Mouse (Mus musculus): Measurements from ENCODE around the gene Hadha.

The Hadha gene

GRCm38 (mm10) chr5:30154474-30155394, at the start of gene Hadha, which contains the start of gene Hadhb:
Gene Hadha, minus strand, starts transcription at chr5:30155162.
Gene Hadhb, plus strand, starts transcription at chr5:30155248.
- DNase-seq (ENCODE audit: low spot score in 2 of 2): peak; percentile 93 to 96

- DNase-seq (ENCODE audit: low spot score in 2 of 2): no peak
Measured at GRCm38 (mm10) chr5:30204441-30204840, 49.5 kb upstream of the Hadha start.

DNA sequence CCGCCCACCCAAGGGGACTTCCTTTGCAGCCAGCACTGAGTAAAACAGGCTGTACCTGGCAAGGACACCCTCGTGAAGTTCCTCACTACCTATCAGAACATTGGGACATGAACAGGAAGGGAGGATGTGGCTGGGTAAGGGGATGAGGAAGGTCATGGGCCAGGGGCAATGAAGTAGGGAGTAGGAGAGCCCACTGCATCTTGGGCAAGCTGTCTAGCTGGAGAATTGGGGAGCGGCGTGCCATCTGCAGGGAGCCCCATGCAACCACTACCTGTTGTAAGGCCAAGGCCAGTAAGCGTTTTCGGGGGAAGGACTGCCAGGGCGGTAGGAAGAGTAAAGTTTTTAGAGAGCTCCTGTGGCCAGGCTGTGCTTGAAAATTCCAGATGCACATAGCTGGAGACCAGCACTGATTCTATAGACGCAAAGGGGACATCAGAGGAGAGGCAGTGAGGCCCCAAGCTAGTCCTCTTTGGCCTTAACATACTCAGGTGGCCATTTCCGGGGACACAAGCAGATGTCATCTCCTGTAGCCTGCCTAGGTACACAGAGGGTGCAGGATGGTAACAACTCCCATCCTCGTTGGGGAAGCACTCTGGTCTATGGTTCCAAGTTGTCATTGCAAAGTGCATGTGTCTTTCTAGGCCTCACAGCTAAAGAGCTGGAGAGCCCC, 48.4 kb upstream of the Hadha start:
- DNase-seq (ENCODE audit: low spot score in 2 of 2): no peak

DNA sequence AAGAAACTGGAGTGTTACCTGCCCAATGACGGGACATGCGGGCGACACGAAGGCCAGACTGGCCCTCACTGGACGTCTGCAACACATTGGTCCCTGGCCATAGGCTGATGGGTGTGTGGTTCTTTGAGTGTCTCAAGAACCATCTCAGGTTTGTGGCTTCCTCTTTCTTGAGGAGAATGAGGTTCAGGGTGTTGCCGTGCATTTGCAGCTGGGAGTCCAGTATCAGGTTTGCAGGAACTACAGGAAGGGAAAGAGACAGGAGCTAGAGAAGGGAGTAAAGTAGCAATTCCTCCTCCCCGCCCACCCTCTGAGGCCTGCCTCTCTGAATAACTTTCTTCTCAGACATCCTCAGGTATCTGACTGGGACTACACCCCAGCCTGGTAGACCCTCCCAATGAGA, 47.3 kb upstream of the Hadha start:
- no peak for DNase-seq (ENCODE audit: low spot score in 2 of 2)

GRCm38 (mm10) chr5:30201521-30201920, 46.6 kb upstream of the Hadha start:
- DNase-seq (ENCODE audit: low spot score in 2 of 2): peak; percentile 20 to 63

- DNase-seq (ENCODE audit: low spot score in 2 of 2): no peak
Measured at GRCm38 (mm10) chr5:30198257-30198656, 43.3 kb upstream of the Hadha start.

DNA sequence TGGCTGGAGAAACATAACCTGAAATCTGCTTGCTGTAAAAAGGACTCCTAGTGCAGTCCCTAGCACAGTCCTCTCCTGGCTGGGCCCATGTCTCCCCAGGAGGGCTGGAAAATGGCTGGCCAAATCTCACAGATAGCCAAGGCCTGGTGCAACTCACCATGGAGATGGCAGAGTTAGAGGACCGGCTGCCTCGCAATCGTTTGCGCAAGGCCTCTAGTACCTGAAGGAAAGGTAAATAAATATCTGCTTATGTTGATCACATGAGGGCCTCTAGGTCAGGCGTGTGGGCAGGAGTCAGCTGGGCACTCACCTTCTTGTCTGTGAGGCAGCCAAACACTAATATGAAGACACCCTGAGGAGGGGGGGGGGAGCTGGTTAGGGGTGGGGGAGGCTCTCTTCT, 40.4 kb upstream of the Hadha start:
- no peak for DNase-seq (ENCODE audit: low spot score in 2 of 2)

GRCm38 (mm10) chr5:30192452-30192851, 37.5 kb upstream of the Hadha start:
- no peak for DNase-seq (ENCODE audit: low spot score in 2 of 2)

GRCm38 (mm10) chr5:30187687-30188485, 32.9 kb upstream of the Hadha start:
- no peak for DNase-seq (ENCODE audit: low spot score in 2 of 2)

DNA sequence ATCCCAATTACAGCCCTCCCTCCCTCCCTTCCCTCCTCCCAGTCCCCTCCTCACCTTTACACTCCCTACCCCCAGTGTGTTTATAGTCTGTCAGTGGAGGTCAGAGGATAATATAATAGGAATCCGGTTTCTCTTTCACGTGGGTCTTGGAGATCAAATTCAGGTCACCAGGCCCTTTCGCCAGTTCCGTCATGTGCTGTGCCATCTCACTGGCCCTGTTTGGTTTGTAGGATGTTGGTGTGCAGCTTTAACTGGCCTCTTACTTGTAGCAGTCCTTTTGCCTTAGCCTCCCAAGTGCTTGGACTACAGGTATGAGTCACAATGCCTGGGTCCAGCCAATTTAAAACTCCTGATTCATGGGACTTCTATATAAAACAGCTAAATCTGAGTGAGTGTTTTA, 20.8 kb upstream of the Hadha start:
- DNase-seq (ENCODE audit: low spot score in 2 of 2): no peak

DNA sequence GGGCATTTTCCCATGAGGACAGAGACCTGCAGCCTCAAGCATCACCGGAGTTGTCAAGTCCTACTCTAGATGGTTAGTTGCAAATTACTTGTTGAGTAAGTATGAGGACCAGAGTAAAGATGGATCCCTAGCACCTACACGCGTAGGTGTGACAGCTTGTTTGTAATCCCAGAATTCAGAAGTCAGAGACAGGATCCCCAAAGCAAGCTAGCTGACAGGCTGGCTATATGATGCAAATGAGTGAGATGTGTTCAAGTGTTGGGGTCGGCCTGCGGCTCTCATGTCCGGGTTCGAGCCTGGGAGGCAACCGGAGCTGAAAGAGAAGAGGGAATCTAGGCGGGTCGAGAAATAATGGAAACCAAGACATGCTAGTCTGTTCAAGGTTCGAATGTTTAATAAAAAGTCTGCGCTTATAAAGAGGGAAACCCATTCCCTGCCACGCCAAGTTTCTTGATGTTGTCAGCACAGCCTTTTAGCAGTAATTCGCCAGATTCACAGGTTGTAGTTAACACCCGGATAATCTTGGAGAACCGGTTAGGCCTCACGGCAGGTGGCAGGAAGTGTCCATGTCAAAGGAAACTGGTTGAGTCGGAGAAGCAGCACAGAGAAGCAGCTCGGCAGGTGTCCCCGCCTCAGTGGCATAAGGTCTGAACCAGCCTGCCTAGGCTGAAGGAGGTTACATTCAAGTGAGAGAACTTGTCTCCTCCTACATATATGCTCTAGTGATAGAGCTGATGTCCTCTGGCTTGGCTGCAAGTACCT, 18.1 kb upstream of the Hadha start:
- no peak for DNase-seq (ENCODE audit: low spot score in 2 of 2)

DNA sequence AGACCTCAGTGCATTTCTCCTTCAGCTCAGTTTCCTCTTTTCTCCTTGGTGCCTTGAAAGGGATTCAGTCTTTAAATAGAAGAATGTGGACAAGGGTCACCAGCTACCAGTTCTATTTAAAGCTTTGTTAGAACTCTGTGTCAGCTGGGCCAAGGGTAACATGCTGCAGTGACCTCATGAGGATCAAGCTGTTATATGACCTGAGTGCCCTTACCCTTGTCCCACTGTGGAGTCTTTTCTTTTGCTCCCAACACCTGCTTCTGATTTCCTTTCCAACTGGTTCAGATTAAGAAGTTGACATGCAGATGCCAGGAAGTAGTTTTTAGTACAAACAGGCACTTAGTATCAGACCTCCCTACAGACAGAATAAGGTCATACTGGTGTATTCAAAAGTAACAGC, 17.2 kb upstream of the Hadha start:
- DNase-seq (ENCODE audit: low spot score in 2 of 2): no peak

GRCm38 (mm10) chr5:30170303-30170940, 15.5 kb upstream of the Hadha start:
- DNase-seq (ENCODE audit: low spot score in 2 of 2): no peak

DNA sequence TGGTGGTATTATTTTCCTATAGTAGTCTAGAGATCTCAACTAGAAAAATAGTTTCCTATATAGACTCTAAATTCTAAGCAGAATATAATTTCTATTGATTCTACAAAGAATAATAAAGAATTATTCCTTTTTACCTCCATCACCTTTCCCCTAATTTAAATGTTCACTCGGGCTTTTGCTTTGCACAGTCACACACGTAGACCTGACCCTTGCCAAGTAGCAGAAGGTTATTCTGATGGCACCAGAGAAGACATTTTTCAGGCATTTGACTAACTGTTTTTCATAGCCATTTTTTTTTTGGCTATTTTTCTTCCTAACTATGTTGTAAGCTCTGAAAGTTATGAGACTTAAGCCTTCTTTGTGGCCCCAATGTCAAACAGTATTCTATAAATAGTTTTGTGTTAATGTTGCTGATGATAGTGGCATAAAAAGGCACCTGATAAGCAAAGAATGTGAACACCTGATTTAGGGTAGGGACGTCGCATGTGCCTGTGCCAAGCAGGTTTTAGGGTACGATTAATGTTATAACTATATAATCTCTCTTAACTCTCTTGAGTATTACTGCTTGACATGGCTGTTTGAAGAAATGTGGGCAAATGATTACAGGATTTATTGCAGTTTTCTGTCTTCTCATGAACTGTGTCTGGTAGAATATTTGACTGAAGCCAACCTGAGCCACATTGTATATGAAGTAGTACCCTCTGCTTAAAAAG, 10.4 kb upstream of the Hadha start:
- no peak for DNase-seq (ENCODE audit: low spot score in 2 of 2)

DNA sequence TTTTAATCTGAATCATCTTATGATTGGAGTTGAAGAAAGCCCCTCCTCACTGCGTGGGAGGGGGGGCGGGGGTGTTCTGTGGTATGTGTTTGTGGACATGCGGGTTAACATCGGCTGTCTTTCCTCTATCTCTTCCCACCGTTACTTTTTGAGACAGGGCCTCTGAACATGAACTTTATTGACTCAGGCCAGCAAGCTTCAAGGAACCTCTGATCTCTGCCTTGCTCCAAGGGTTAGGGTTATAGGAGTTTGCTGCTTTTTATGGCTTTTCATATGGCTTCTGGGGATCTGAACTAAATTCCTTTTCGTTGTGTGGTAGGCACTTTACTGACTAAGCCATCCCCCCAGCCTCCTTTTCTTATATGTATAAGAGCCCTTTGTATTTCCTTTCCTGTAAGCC, 7.4 kb upstream of the Hadha start:
- DNase-seq (ENCODE audit: low spot score in 2 of 2): no peak

DNA sequence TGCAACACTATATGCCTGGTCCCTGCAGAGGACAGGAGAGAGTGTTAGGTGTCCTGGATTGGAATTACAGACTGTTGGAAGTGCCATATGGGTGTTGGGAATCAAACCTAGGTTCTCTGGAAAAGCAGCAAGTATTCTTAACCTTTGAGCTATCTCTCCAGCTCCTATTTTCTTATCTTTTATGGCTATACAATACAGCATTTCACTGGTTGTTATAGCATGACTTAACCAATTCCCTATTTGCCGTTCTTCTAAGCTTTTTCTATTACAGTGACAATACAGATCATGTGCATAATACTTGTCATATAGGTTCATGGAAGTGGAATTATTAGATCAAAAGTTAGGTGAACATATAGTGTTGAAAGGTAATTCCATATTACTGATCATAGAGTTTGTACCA, 6.9 kb upstream of the Hadha start:
- DNase-seq (ENCODE audit: low spot score in 2 of 2): no peak

DNA sequence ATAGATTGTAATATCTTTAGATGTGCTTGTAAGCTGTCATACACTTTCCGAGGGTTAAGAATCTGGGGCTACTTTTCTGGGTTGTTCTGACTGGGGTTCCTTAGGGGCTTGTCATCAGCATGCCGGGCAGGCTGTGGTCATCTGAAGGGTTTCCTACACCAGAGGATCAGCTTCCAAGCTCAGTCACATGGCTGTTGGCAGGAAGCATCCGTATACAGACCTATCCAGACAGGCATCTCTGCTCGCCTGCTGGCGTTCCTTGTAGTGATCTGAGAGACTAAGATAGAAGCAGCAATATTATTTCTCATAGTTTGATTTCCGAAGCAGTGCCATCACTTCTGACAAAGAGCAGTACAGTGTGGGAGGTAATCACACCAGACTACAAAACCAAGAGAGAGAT, 4.6 kb upstream of the Hadha start:
- peak in 1 of 2 experiments; percentile 13 for DNase-seq (ENCODE audit: low spot score in 2 of 2)

DNA sequence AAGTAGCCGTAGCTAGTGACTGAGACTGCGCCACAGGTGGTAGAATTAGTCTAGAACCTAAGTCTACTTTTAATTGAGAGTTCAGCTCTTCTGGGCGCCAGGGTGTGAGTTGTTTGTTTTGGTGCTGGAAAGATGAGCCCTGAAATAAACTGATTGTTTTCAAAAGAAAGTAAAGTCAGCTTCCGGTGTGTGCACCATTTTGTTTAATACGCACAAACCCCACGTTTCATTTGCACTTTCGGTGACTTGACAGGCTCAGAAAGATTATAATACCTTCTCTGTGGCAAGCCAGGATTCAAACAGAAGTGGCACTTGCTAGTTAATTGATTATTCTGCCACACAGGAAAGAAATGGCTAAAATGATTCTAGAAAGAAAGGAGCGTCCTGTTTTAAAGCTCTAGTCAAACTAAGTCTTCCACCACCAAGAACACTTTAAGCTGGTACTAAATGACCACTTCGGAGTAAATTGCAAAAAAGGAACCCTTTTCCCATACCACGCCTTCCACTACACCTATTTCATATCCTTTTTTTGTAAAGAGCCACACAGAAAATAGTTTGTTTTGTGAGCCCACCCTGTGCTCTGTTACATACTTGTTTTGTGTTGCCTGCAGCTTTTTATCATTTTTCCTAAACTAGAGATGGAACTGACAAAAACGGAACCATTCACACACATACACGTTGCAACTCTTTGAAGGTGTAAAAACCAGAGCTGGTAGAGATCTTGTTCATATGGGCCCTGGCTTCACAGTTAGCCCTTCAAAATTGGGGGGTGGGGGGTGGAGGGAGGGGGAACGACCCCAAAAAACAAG, 1.1 kb upstream of the Hadha start:
- DNase-seq (ENCODE audit: low spot score in 2 of 2): no peak

GRCm38 (mm10) chr5:30155395-30155792, 432 bp upstream of the Hadha start:
- DNase-seq (ENCODE audit: low spot score in 2 of 2): no peak

All from frontal cortex, postnatal 36 days (tissue).